Mouse (Mus musculus): ENCODE results near the gene Btbd9.

GRCm38 (mm10) chr17:30195591-30196183, 380.6 kb downstream of the Btbd9 start:
- TF ChIP-seq POLR2A (IDR thresholded peaks at IDR 0.05; ENCODE audit: borderline replicate concordance, insufficient read depth, low read length) (no peak), CTCF (IDR thresholded peaks at IDR 0.05; ENCODE audit: borderline replicate concordance, insufficient read depth, low read depth, low read length) (no peak)
